Mouse (Mus musculus) frontal cortex, postnatal 25 days (tissue): Measurements from ENCODE around the gene Tle4.

Experiments
- DNase-seq, 2 experiments: peaks; one replicate each; pipeline ENCODE4 v3.0.0; 2022; ENCODE audit warnings: low spot score in 2 of 2

The Tle4 gene

DNA sequence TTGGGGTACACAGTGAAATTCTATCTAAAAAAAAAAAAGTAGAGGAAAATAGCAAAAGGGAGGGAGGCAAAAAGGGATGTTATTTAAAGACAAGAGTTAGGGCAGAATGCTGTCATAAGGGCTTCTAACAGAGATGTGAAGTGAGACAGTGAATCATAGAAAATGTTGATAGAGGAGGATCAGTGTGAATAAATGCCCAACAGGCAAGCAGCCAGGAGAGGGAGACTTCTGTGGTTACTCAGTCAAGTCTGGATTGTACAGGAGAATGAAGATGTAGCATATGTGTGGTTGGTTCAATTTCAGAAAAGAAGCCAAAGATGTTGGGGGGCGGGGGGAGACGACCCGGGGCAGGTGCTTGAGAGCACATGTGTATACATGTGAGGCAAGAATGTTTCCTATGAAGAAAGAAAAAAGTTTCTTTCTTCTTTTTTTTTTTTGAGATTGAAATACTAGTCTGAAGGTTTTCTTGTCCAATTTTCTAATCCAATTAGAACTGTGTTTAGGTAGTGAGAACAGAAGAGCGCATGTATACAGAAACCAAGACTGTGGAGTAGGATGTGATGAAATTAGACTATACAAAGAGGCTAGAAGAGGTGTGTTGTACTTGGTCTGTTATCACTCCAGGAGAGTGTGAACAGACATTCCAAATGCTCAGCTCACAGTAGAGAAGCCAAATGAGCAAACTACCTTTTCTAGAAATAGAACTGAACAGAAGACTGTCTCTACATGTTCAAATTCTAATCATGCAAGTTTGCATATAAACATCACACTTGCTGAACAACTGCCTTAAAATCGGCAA lies 134.4 kb downstream of the Tle4 start:
- DNase-seq = no peak

DNA sequence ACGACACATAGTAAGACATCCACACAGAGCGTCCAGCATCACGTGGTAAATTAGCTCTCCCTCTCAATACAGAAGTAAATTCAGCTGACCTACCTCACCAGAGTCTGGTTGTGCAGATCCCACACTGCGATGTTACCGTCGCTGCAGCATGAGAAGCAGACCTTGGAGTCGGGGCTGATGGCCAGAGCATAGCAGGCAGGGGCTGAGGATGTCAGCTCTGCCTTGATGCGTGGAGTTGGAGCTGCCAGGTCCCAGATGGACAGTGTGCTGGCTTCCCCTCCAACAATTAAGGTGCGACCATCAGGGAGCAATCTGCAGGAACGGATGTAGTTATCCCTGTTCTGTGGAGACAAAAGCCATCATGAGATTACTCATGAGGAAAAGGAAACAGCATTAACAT lies 144.4 kb downstream of the Tle4 start:
- no peak for DNase-seq

DNA sequence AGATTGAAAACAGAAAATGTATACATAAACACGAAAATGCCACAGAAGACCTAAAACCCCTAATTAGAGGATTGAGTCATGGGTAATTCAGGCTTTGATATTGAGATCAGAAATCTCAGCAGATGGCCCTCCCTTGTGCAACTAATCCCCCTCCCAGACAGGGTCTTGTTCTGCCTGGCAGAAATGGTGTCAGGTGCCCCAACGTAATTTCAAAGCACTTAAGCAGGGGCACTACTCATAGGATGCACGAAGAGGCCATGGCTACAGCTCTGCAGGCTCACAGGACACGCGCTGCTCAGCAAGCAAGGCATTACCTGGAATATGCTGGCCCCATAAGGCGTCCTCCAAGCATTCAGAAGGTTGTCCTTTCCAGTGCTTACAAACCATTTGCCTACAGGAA lies 146.5 kb downstream of the Tle4 start:
- no peak for DNase-seq

DNA sequence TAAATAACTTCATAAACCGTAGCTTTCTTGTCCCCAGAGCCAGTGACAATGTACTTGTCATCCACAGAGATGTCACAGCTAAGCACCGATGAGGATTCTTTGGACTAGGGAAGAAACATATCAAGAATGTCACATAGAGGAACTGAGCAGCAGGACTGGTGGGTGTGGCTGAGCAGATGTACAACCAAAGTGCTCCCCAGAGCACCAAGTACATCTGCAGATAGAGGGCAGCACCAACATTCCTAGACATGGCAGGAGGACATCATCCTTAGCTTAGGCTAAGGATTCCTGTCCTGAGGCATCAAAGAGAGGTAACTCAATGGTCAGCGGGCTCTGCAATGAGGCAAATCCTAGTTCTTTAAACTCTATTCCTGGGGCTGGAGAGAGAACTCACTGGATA lies 148.1 kb downstream of the Tle4 start:
- DNase-seq = no peak

DNA sequence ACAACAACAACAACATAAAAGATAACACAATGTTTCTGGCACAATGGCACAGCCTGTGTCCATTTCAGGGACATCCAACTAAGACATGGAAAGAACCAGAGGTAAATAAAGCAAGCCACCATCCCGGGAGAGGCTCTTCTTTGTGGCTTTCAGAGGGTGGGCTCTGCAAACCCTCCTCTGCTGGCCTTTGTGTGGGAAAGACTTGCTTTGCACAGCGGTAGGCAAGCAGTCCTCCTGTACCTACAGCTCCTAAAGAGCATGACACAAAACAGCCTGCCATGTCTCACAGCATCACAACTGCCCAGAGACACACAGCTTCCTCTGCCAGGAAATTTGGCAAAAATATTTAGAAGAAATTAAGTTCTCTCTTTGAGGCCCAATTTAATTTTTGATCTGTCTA lies 149.3 kb downstream of the Tle4 start:
- DNase-seq = no peak

DNA sequence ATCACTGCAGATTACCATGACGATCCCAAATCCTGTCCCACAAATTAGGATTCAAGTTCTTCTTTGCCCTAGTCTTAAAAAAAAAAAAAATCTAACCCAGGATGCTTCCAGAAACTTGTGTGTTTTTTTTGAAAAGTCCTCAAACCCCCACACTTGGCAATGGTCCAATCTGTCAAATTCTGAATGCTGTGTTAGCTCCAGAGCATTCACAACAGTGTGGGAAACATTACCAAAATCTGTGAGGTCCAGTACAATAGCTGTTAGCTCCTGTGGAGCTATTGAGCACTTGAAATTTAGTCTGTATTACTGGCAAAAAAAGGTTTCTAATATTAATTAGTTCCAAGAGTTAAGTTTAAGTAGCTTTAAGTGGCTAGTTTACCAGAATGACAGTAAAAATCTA lies 150.4 kb downstream of the Tle4 start:
- DNase-seq = no peak

DNA sequence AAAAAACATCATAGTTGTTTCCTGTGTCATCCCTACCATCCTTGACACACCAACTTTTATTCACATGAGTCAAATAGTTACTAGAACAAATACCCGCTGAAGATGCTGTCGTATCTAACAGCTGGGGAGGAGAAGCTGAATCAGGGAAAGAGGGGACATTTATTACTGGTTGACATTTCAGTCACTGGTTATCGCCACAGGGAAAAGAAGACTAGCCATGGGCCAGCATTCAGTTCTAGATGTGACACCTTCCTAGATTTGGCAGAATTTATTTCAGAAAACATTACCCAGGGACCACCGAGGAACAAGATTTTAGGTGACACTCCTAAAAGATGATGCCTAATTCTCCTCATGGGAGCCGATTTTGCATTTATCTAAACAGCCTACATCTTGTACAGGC lies 156.0 kb downstream of the Tle4 start:
- DNase-seq = no peak

DNA sequence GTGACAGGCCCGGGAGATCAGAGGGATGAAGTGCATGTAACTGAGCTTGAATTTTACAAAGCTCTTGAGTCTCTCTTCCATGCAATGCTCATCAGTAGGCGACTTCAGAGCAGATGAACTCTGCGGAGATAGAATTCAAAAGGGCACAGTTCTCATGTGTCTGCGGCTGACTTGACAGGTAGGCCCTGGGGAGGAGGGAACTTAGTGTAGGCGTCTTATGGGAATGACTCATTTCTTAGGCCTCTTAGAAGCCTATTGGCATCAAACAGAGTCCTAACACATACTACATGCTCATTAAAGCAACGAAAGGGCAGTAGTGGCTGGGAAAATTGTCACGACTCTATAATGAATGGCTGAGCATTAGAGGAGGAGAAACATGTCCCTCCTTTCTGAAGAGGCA lies 160.6 kb downstream of the Tle4 start:
- DNase-seq = no peak

DNA sequence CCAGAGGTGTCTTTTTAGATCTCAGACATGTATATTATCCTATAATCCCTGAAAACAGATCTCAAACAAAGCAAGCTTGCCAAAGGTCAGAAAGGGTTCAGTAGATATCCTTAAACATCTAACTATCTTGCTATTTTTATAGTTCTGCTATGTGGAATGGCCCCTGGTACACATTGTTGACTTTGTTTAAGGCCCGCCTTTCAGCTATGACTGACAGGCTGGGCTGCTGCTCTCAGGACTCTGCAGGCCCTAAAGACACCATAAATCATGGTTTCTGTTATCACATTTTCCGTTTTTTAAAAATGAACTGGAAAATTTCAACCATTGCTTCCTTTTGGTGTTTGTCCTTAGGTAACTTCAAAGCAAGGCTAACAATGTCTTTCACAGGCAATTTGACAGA lies 161.3 kb downstream of the Tle4 start:
- no peak for DNase-seq

DNA sequence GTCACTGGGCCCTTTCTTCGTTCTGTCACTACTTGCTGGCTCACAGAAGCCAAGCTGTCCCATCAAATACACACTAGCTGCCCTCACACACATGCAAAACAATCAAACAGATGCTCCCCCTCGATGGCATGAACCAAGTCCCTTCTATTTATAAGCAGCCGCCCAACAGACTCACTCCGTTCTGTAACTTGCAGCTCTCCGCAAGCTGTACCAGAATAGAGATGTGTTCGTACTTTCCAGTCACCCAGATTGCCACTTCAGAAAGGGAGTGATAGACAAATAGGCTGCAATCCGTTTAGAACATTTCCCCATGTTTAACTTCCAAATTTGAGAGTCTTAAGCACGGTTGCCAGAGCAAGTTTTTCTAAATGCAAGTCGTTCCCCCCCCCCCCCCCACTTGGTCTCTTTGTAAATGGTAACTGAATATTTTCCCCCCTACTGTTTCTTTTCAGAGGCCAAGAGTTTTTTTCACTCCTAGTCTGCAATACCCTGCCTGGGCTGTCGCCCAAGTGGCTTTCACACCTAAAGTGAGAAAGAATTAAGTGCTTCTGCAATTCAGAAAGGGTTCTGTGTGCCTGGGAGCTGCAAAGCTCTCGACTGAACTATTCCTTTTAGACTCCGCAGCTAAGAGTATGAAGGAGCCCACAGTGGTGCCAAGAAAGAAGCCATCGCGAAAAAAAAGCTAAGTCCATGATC lies 162.0 kb downstream of the Tle4 start:
- peak; percentile 13 to 37 for DNase-seq

DNA sequence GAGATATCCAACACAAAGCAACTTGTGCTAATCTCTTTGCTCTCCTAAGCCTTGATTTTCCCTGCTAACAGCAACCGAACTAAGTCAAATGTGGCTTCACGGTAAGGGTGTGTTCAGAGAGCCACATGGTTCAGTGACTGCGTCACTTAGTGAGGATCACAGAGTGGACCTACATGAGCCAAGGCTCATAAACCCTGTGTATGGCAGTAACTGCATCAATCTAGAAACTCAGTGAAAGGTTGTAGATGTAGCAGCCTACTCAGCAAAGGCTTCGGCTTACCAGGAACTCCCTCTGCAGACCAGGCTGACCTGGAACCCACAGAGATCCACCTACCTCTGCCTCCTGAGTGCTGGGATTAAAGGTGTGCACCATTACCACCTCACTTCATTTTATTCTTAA lies 164.0 kb downstream of the Tle4 start:
- DNase-seq = no peak

DNA sequence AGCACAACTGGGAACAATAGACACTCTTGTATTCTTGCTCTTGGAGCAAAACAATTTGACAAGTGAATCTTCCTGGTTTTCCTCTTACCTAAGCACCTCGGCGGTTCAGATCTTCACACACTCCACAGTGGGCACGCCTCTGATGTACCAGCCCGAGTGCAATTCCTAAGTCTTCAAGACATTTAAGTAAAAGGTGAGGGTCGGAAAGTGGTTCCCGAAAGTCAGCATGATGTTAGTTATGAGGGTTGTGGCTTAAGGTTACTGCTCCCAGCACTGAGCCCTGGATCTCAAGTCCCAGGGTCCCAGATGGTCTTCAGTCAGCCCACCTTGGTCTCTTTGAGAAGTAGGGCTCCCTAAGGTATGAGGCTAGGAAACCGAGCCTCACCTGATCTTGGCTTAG lies 165.4 kb downstream of the Tle4 start:
- no peak for DNase-seq

DNA sequence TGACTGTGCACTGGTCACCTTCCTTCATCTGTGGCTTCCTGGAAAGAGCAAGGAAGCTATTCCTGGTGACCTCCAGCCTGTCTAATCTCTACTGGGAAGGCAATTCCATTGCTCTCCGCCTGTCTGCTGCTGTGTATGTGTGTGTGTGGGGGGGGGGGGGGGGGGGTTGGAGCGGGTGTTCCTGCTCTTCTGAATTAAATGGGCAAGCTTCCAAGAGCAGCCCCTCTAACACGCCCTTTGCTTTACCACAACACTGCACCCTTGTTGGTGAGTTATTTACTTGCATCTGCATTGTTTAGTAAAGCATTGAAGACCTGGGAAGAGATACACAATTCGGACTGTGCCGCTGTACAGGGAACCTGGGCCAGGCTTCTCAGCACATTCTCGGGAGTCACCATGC lies 170.9 kb downstream of the Tle4 start:
- no peak for DNase-seq

DNA sequence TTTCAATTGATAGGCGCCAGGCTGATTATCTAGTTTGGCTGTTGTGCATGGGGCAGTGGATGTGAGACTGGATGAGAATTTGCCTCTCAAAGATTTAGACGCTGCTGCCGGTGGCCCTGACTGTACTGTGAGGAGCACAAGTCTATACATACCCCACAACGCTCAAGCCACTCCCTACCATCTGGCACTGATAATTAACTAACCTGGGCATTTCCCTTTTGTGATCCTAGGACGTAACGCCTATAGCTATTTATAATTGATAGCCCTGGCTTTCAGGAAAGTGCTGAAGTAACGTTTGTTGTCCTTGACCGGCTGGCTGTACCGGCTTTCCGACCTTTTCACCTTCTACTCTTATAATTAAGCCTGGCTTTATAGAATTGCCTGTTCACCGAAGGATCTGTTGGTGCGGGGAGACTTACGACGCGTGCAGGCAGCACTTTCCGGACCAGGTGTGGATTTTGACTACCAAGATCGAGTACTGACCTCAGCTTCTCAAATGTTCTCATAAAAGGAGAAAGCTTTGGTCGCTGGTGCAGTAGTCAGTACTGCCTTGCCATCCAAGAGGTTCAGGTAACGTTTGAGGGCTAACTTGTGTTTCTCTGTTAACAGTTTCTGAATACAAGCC lies 171.5 kb downstream of the Tle4 start:
- no peak for DNase-seq

DNA sequence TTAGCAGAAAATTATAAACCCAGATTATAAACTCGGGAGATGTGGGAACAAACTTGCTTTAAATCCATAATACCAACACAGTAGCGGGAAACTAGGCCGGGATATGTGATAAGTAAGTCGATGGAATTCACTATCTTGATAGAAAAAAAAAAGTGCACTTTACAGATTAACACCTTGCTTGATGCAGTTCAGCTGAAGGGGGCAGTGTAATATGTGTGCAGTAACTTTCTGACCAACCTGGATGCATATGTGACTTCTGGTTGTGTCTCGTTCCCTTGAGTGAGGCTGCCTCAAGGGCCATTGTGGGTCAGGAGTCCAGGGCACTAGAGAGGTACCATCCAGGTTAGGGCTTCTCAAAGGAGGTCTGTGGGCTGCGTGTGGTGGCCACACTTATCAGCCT lies 172.7 kb downstream of the Tle4 start:
- DNase-seq = no peak

DNA sequence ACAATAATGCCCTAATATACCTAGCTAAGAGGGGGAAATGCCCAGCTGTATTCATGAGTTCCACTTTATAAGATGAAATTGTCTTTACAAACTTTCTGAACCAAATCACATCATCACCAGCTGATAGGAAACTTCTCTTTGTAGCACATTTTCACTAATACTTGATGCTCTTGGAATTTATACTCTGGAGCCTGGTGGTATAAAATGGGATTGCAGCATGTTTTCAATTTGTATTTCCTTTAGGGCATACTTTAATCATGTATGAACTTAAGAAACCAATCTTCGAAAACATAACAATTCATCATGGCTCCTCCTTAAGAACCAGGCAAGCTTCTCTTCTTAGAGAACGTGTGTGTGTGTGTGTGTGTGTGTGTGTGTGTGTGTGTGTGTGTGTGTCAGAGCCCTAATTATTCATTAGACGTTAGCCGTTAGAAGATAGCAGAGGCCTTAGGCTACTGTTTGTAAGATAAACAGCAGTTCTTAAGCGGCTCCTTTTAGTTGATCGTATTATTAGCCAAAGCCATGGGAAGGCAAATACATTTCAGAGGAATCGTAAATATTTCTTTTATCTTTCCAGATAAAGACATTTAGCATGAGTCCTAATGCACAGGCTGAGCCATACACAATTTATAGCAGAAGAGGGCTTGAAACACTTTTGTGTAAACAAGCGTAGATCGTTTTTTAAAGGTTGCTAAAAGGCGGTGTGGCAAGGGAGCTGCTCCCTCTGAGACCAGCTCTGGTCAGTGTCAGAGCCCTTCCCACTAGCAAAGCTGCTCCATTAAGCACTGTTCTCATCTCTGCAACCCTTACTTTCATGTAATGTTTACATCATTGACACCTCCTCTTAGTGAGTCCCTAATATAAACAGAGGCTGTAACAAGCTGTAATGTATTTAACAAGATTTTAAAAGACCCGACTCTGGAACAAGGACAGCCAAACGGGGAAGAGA lies 173.6 kb downstream of the Tle4 start:
- no peak for DNase-seq

DNA sequence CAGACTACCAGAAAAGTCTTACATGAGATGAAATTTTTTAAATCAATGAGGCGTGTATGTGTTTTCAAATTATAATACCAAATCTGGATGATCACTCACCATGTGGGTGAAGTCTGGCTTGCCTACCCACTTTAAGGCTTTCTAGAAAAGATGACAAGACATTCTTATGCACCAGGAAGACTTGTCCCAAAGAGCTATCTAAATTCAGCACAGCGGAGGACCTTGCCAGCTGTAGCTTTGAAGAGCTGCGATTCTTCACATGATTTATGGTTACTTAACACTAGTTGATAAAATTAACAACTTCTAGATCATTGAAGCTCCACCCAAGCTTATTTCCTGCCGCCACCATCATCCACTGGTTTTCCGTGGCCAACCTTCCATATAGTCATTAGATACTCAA lies 176.2 kb downstream of the Tle4 start:
- no peak for DNase-seq

DNA sequence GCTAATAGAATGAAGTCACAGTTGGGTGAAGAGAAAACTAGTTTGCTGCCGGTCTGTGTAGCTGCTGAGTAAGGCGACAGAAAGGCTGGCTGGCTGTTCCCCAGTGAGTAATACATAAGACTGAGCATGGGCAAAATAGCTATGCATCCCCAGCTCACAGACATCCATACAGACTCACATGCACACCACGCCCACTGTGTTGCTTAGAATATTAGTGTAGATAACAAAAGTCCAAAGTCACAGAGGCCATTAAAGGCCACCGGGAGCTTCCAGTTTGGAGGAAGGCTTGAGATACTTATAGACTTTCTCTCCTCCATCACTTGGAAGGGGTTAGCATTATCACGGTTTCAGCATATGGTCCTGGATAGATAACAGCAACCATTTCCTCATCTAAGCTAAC lies 178.0 kb downstream of the Tle4 start:
- DNase-seq = no peak

DNA sequence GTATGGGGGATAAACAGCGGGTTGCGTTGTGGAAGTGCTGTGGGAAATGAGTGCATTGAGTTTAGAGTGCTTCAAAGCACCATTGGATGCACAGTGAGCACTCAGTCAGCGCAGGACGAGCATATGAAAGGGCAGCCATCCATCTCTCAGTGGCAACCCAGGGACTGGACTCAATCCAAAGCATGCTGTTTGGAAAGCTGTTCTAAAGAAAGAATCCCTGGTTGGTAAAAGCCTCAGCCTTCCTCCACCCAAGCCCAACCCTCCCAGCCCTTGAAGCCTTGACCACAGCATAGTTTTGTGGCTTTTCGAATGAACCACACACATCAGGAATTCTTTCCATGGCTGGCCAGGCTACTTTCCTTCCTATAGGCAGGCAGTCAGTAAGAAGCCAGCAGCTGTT lies 181.0 kb downstream of the Tle4 start:
- DNase-seq = no peak

DNA sequence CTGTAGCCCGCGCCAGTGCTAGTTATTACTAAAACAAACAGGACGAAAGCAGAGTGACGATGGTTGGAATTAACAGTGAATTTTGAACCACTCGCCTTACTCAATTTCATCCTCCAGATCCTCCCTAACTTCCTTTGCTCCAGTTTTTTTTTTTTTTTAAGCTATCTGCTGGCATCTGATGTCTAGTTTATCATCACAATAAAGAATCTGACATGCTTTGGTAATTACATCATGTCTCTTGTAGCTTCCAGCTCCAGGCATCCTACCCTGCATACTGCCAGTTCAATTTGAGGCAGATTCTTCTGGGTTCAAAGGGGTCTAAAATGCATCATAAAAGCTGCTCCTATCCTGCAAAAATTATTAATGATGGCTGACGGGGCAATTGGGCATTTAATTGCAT lies 181.9 kb downstream of the Tle4 start:
- no peak for DNase-seq

DNA sequence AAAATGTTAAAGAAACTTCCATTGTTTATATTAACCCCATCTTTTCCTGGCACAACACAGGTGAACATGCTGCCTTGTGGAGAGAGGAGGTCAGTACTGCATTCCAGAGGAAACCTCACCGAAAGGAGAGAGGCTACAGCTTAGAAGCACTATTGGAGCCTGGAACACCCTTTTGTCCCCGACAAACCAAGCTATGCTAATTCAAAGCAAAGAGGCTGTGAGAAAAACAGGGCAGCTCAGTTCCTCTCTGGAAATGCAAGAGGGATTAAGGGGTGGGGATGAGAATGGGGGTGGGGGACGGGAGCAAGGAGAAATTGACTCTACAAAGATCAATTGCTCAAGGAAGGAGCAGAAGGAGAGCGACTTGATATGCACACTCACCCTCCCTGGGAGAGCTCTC lies 182.9 kb downstream of the Tle4 start:
- no peak for DNase-seq

DNA sequence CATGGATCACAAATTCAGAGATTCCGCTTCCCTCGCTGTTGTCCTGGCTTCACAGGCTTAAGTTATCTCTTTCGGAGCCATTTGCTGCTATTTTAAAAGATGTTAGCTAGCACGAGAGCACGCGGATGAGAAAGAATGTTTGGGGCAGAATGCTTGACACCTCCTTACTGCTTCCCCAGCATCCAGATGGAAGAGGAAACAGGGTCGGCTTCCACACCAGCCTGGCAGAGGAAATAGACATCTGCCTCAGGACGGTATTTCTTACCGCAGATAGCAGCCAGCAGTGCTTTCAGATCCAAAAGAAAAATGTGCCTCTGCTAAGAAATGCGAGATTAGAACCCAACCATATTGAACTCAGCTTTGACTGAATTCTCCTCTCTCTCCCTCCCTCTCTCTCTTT lies 191.2 kb downstream of the Tle4 start:
- DNase-seq = peak in 1 of 2 experiments; percentile 6
